Mouse (Mus musculus) thymus, adult 2 months (tissue): ENCODE measurements at regions not wholly inside any gene's neighbourhood (a gene's known extent, or its start where the extent isn't known, plus 50 kb on each side); places are given as distances from the start of the nearest gene placed in this dataset.

ENCODE experiments used
- CTCF ChIP-seq: fragments of 200-500 bp; IDR thresholded peaks from 2 replicates; pipeline ENCODE4 v1.5.1; 2012; ENCODE audit warnings: mild to moderate bottlenecking, control low read depth, low read length, moderate library complexity, borderline replicate concordance; ENCODE audit not compliant: control insufficient read depth, poor library complexity, insufficient read depth; ENCODE audit errors: extremely low read depth
- POLR2A ChIP-seq: fragments of 200-500 bp; IDR thresholded peaks from 2 replicates; pipeline ENCODE4 v1.6.1; 2012; ENCODE audit warnings: mild to moderate bottlenecking, low read length, control low read depth, moderate library complexity; ENCODE audit not compliant: control insufficient read depth, poor library complexity, insufficient read depth; ENCODE audit errors: extremely low read depth

DNA sequence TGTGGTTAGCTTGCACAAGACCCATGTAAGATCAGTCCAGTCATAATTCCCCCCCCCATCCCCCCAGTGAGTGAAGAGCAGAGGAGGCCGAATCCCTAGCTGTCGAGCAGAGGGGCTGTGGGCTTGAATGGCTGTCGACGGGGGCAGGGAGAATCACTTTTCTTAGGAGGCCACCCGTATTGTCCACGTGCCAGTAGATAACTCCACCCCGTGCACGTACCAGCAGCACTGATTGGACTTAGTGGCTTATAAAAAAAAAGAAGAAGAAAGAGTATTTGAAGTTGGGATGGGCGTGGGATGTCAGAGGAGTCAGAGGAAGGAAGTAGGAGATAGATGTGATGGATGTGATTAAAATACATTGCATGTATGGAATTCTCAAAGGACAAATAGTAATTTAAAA is 272.9 kb downstream of the Lnpk start:
- TF ChIP-seq POLR2A = no peak
- no peak for TF ChIP-seq CTCF
